Mouse (Mus musculus): ENCODE results near the gene Coa7.

DNA sequence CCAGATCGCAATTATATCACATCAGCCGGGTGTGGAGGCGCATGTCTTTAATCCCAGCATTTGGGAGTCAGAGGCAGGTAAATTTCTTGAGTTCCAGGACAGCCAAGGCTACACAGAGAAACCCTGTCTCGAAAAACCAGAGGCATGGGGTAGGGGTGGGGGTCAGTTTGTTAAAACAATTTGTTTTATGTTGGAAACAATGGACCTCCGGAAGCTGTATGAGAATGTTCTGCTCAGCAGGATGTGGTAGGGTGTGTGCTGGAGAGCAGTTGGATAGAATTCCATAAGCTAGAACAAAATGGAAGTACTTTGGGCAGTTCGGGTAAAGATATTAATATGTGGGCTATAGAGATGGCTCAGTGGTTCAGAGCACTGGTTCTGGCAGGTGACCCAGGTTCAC, 7.5 kb downstream of the Coa7 start:
- TF ChIP-seq CTCF (IDR thresholded peaks at IDR 0.05; ENCODE audit: control insufficient read depth, insufficient read depth, insufficient read length) (no peak), USF1 (IDR thresholded peaks at IDR 0.05; ENCODE audit: low read depth) (no peak), MAX (IDR thresholded peaks at IDR 0.05) (no peak), FOSL1 (IDR thresholded peaks at IDR 0.05; ENCODE audit: insufficient read depth, low read length, poor library complexity, severe bottlenecking) (no peak), CEBPB (IDR thresholded peaks at IDR 0.05; ENCODE audit: low read depth) (no peak)

Measured in C2C12 (cell line).